Mouse (Mus musculus) liver, adult 2 months (tissue): Measurements from ENCODE around the gene Spata45. TPM values are rescaled to one million over a fixed set of nuclear protein-coding genes. Genes with fewer than 3 reads are reported as not detected.

Source experiments
- DNase-seq: peaks from one replicate; pipeline ENCODE4 v3.0.0-alpha.2; 2011; ENCODE audit warnings: low read depth, low spot score; ENCODE audit errors: extremely low read depth
- H3K27ac ChIP-seq: fragments of 200-500 bp; replicated peaks from 2 replicates; pipeline ENCODE4 v1.5.1; 2012; ENCODE audit warnings: low read depth, mild to moderate bottlenecking, control low read depth, inconsistent platforms, low read length; ENCODE audit not compliant: insufficient read depth
- H3K27me3 ChIP-seq: fragments of 200-500 bp; 2 replicates; pipeline ENCODE4 v1.6.1; 2012; ENCODE audit warnings: mild to moderate bottlenecking, moderate library complexity, low read length, inconsistent platforms; ENCODE audit not compliant: control insufficient read depth, insufficient read depth
- H3K36me3 ChIP-seq: fragments of 200-500 bp; 2 replicates; pipeline ENCODE4 v1.6.1; 2012; ENCODE audit warnings: low read length, inconsistent platforms; ENCODE audit not compliant: control insufficient read depth, insufficient read depth
- H3K4me1 ChIP-seq: fragments of 200-500 bp; 2 replicates; pipeline ENCODE4 v1.6.1; 2011; ENCODE audit warnings: low read length; ENCODE audit not compliant: control insufficient read depth, insufficient read depth
- H3K4me3 ChIP-seq: fragments of 200-500 bp; 2 replicates; pipeline ENCODE4 v1.5.1; 2011; ENCODE audit warnings: low read depth, mild to moderate bottlenecking, control low read depth, low read length, moderate library complexity; ENCODE audit not compliant: insufficient read depth
- H3K79me2 ChIP-seq: fragments of 200-500 bp; 2 replicates; pipeline ENCODE4 v1.6.1; 2012; ENCODE audit warnings: inconsistent platforms, mild to moderate bottlenecking, low read length, moderate library complexity; ENCODE audit not compliant: control insufficient read depth, insufficient read depth
- H3K9ac ChIP-seq: fragments of 200-500 bp; 2 replicates; pipeline ENCODE4 v1.6.1; 2012; ENCODE audit warnings: low read depth, mild to moderate bottlenecking, control low read depth, inconsistent platforms, low read length
- CTCF ChIP-seq: fragments of 200-500 bp; IDR thresholded peaks from 2 replicates; pipeline ENCODE4 v1.5.1; 2011; ENCODE audit warnings: low read depth, low read length, control low read depth
- POLR2A ChIP-seq: fragments of 200-500 bp; IDR thresholded peaks from 2 replicates; pipeline ENCODE4 v1.6.1; 2011; ENCODE audit warnings: low read length, control low read depth; ENCODE audit not compliant: insufficient read depth; ENCODE audit errors: extremely low read depth
- WGBS: fragments of 180-500 bp; shearing (Covaris S2); methylation state at CpG from one replicate; pipeline ENCODE4 v1.1.7; 2018; 5-methylcytosine and 5-hydroxymethylcytosine counted together
- polyA plus RNA-seq: library from polyadenylated mRNA; depleted of rRNA; stranded (reverse); fragments of >200 nt; gene quantifications from 2 replicates; pipeline ENCODE4 v1.2.3, GENCODE M21; 2012
- total RNA-seq: library from RNA; depleted of rRNA; stranded (reverse); fragments of >200 nt; gene quantifications from 2 replicates; pipeline ENCODE4 v1.2.3, GENCODE M21; 2014

Gene Spata45
- total and polyA plus RNA-seq, 2 experiments = not detected

DNA sequence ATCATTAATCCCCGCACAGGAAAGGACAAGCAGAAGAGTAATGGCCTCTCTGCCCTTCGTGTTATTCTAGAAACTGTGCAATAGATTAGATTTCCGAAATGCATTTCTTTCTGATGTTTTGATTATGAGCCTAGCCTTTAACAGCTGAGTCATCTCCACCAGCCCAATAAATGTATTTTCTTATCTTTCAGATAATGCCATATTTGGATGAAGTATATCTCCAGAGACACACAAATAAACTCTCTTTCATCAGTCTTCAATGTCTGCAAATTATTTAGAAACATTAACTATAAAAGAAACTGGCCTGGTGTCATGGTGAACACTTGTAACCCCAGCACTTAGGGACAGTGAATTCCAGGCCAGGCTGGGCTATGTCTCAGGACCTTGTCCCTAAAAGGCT, 6.2 kb downstream of the Spata45 start:
- DNase-seq = no peak
- Histone ChIP-seq H3K9ac (no peak overlapping the region), H3K27me3 (no peaks in the 10 kb centered on the region), H3K27ac (no peak overlapping the region), H3K4me1 (no peaks in the 10 kb centered on the region), H3K4me3 (no peak overlapping the region), H3K36me3 (no peaks in the 10 kb centered on the region), H3K79me2 (no peaks in the 10 kb centered on the region)
- TF ChIP-seq CTCF (no peak), POLR2A (no peak)
- WGBS = 72% methylated on average over 3 of the region's 3 CpGs

DNA sequence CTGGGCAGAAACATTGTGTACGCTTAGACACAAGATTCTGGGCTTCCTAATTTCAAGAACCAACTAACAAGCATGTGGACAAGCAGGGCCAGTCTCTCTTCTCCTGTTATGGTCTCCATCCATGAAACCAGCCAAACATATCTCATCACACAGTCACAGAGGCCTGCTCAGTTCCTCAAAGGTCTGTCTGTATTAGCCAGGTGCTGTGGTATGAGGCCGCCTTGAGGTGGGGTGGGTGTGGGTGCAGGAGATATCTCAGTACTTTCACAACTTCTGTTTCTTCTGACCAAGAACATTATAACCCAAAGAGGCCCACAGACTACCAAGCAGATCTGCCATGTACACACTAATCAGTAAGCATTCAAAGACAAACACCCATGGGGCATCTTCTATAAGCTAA, 8.8 kb downstream of the Spata45 start:
- Histone ChIP-seq H3K4me1 (no peaks in the 10 kb centered on the region), H3K9ac (no peak overlapping the region), H3K36me3 (peaks cover 2% of the 10 kb centered on the region; the same call in 1 of the 2 replicates), H3K27ac (no peak overlapping the region), H3K27me3 (no peaks in the 10 kb centered on the region), H3K4me3 (no peak overlapping the region), H3K79me2 (no peaks in the 10 kb centered on the region)
- no peak for DNase-seq
- 98% methylated on average over 2 of the region's 2 CpGs for WGBS
- TF ChIP-seq CTCF (no peak), POLR2A (no peak)

DNA sequence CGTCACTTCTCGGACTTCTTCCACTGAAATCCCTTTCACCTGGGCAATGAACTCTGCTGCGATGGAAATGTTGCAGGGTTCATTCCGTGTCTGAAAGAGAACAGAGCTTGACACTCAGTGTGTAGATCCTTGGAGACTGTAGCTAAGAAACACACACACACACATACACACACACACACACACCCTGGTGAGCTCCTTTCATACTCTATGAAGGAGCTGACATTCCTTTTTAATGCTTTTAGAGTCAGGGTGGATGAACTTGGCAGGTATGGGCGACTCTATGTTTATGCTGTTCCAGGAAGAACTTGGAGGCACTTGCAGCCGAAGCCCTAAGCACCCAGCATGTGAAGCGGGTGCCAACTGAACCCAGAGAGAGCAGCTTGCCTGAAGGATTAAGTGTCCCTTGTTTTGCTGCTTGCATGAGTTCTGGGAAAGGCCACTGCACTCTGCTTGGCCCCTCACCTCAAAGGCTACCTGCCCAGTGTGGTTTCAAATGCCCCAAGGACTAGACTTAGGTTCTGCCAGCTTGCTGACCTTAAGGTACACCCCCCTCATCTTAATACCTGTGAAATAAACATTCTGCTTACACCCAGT, 9.9 kb downstream of the Spata45 start:
- Histone ChIP-seq H3K79me2 (no peaks in the 10 kb centered on the region), H3K36me3 (peaks cover 2% of the 10 kb centered on the region; the same call in 1 of the 2 replicates), H3K27ac (no peak overlapping the region), H3K4me1 (no peaks in the 10 kb centered on the region), H3K9ac (no peak overlapping the region), H3K4me3 (no peak overlapping the region), H3K27me3 (no peaks in the 10 kb centered on the region)
- 90% methylated on average over 7 of the region's 7 CpGs for WGBS
- DNase-seq = no peak
- TF ChIP-seq POLR2A (no peak), CTCF (no peak)

DNA sequence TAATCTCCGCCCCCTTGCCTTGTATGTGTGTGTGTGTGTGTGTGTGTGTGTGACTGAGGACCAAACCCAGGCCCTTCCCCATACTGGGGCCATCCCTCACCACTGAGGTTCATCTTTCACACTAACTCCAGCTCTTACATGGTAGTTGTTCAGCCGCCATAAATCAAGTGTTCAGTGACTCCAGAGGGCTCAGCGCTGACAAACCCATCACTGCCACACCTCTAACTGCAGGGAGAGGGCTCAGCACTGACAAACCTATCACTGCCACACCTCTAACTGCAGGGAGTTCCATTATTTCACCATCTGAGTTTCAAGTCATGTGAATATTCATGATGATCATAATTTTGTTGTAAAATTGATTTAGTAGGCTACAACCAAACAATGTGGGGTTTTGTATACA, 17.1 kb downstream of the Spata45 start:
- Histone ChIP-seq H3K79me2 (no peaks in the 10 kb centered on the region), H3K9ac (no peak overlapping the region), H3K27me3 (no peaks in the 10 kb centered on the region), H3K4me1 (no peaks in the 10 kb centered on the region), H3K4me3 (no peak overlapping the region), H3K27ac (no peak overlapping the region), H3K36me3 (peaks cover 5% of the 10 kb centered on the region; the same call in 1 of the 2 replicates)
- WGBS = 94% methylated on average over 3 of the region's 3 CpGs
- TF ChIP-seq CTCF (no peak), POLR2A (no peak)
- no peak for DNase-seq

DNA sequence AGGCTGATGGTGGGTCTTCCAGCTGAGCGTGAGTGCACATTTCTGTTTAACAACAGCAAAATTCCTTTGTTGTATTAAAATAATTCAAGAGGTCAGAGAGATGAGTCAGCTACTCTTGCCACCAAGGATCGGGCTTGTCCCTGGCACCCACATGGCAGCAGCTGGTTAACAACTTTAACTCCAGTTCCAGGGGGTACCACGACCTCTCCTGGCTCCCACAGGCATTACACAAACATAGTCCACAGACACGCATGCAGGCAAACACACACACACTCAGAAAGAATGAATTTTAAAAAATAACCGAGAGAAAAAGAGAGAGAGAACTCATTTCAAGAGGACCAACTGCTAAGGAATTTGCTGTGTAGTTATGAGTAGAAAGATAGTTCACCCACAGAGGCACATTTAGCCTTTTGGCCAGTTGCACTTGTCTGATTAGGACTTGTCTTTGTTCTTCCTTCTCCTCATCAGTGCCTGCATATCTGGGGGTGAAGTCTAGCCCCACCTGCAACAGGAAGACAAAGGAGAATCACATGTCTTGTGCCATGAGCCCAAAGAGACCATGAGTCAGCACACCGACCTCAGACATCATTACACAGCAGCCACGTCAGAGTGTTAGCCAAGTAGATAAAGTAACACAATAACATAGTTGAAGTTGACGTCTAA, 18.6 kb downstream of the Spata45 start:
- H3K27ac ChIP-seq = no peak overlapping the region
- H3K79me2 ChIP-seq = no peaks in the 10 kb centered on the region
- no peaks in the 10 kb centered on the region for H3K27me3 ChIP-seq
- H3K9ac ChIP-seq = no peak overlapping the region
- 79% methylated on average over 8 of the region's 8 CpGs for WGBS
- H3K36me3 ChIP-seq = peaks cover 5% of the 10 kb centered on the region; the same call in 1 of the 2 replicates
- TF ChIP-seq CTCF (no peak), POLR2A (no peak)
- H3K4me1 ChIP-seq = no peaks in the 10 kb centered on the region
- no peak overlapping the region for H3K4me3 ChIP-seq
- no peak for DNase-seq

DNA sequence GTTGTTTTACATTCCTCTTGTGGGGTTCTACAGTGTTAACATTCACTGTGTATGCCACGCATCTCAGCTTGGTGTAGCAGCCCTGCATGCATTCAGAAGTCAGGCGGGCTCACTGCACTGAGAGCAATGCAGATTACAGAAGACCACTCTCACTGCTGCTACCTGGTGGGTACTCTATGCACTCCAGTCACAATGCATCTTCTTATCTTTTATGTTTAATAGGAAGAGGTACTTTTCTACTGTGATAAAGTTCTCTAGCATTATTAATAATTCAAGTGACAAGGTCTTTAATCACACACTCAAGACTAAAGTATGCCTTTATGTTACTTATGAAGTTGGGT, 19.1 kb downstream of the Spata45 start:
- TF ChIP-seq CTCF (no peak), POLR2A (no peak)
- H3K4me1 ChIP-seq = no peaks in the 10 kb centered on the region
- H3K9ac ChIP-seq = no peak overlapping the region
- no peak overlapping the region for H3K27ac ChIP-seq
- no peaks in the 10 kb centered on the region for H3K27me3 ChIP-seq
- H3K36me3 ChIP-seq = peaks cover 5% of the 10 kb centered on the region; the same call in 1 of the 2 replicates
- WGBS = 82% methylated on average over 2 of the region's 2 CpGs
- H3K79me2 ChIP-seq = no peaks in the 10 kb centered on the region
- no peak overlapping the region for H3K4me3 ChIP-seq
- DNase-seq = no peak
